ENCODE assay signal across 13 mouse cellular contexts in genomic region chr5:30839731-30840130, GRCm38 (mm10).
"Had no signal": no experiment of that assay in that cellular context is flagged by ENCODE, and none has a peak within 500 bp of the region (broad histone marks: within the 10 kb centered on the region; RNA-seq: fewer than 3 reads in every experiment).

No protein-coding gene starts in this region.

- DNase-seq: liver, embryonic 13.5 days; lung, embryonic 14.5 days; midbrain, embryonic 14.5 days; right cerebral cortex, adult 18-20 months; right cerebral cortex, postnatal 25 days; thymus, postnatal 36 days had no signal

- H3K27me3 ChIP-seq: hindbrain, embryonic 13.5 days; limb, embryonic 12.5 days; liver, embryonic 13.5 days; neural tube, embryonic 15.5 days had no signal

- H3K4me2 ChIP-seq: hindbrain, embryonic 13.5 days; limb, embryonic 12.5 days; liver, embryonic 13.5 days; lung, embryonic 14.5 days; neural tube, embryonic 15.5 days had no signal

- H3K36me3 ChIP-seq: liver, embryonic 13.5 days had no signal

- H3K4me1 ChIP-seq: hindbrain, embryonic 13.5 days; limb, embryonic 12.5 days; liver, embryonic 13.5 days; midbrain, embryonic 10.5 days; neural tube, embryonic 15.5 days had no signal

- ATAC-seq: hindbrain, postnatal 0 days had no signal

- H3K9me3 ChIP-seq: liver, embryonic 13.5 days; neural tube, embryonic 15.5 days had no signal

- H3K4me3 ChIP-seq: hindbrain, embryonic 13.5 days; layer of hippocampus, adult 2 months; limb, embryonic 12.5 days; liver, embryonic 13.5 days; midbrain, embryonic 10.5 days; myocyte; neural tube, embryonic 15.5 days had no signal

- H3K27ac ChIP-seq: hindbrain, embryonic 13.5 days; hindbrain, postnatal 0 days; layer of hippocampus, adult 2 months; limb, embryonic 12.5 days; liver, embryonic 13.5 days; midbrain, embryonic 10.5 days; neural tube, embryonic 15.5 days had no signal

- H3K9ac ChIP-seq: hindbrain, embryonic 13.5 days; limb, embryonic 12.5 days; liver, embryonic 13.5 days; lung, embryonic 14.5 days; neural tube, embryonic 15.5 days had no signal
